Mouse (Mus musculus) heart, embryonic 14.5 days (tissue): ENCODE data around the gene Atp13a1. TPM values are rescaled to one million over a fixed set of nuclear protein-coding genes. Genes with fewer than 3 reads are reported as not detected.

Experiments
- ATAC-seq: fragments of 200-750 bp; cut with Nextera tagmentation; 2 replicates; pipeline ENCODE4 v1.8.0; 2017; ENCODE audit warnings: low read depth, moderate TSS enrichment; ENCODE audit not compliant: insufficient number of reproducible peaks, insufficient read depth, low FRiP score
- H3K27ac ChIP-seq, 2 experiments: fragments of 200-500 bp in 1 of 2; fragments of 300-500 bp in 1 of 2; sonication (generic) in 1 of 2; replicated peaks in 1 of 2; 2 replicates each; pipeline ENCODE4 v1.5.1; 2012 to 2014; ENCODE audit warnings: low read depth in 2 of 2, low read length in 2 of 2, control low read depth in 1 of 2, mild to moderate bottlenecking in 1 of 2, mixed read lengths in 1 of 2; ENCODE audit not compliant: control insufficient read depth in 1 of 2, insufficient read depth in 1 of 2
- H3K27me3 ChIP-seq: fragments of 300-500 bp; sonication (generic); 2 replicates; pipeline ENCODE4 v1.6.1; 2014; ENCODE audit warnings: mild to moderate bottlenecking, low read length, control low read depth; ENCODE audit not compliant: control insufficient read depth, insufficient read depth
- H3K36me3 ChIP-seq: fragments of 300-500 bp; sonication (generic); 2 replicates; pipeline ENCODE4 v1.6.1; 2014; ENCODE audit warnings: mild to moderate bottlenecking, control low read depth, low read length, mixed read lengths; ENCODE audit not compliant: control insufficient read depth, insufficient read depth
- H3K4me1 ChIP-seq, 2 experiments: fragments of 200-500 bp in 1 of 2; fragments of 300-500 bp in 1 of 2; sonication (generic) in 1 of 2; 2 replicates each; pipeline ENCODE4 v1.6.1; 2012 to 2014; ENCODE audit warnings: low read length in 2 of 2, control low read depth in 1 of 2, mixed read lengths in 1 of 2; ENCODE audit not compliant: control insufficient read depth in 2 of 2, insufficient read depth in 2 of 2
- H3K4me2 ChIP-seq: fragments of 300-500 bp; sonication (generic); 2 replicates; pipeline ENCODE4 v1.6.1; 2014; ENCODE audit warnings: mild to moderate bottlenecking, low read length
- H3K4me3 ChIP-seq, 2 experiments: fragments of 200-500 bp in 1 of 2; fragments of 300-500 bp in 1 of 2; sonication (generic) in 1 of 2; 2 replicates each; pipeline ENCODE4 v1.5.1; 2012 to 2014; ENCODE audit warnings: low read length in 2 of 2, mild to moderate bottlenecking in 2 of 2, control low read depth in 1 of 2, low read depth in 1 of 2, moderate library complexity in 1 of 2; ENCODE audit not compliant: control insufficient read depth in 1 of 2, insufficient read depth in 1 of 2
- H3K9ac ChIP-seq: fragments of 300-500 bp; sonication (generic); 2 replicates; pipeline ENCODE4 v1.6.1; 2014; ENCODE audit warnings: mild to moderate bottlenecking, low read length
- H3K9me3 ChIP-seq: fragments of 300-500 bp; sonication (generic); 2 replicates; pipeline ENCODE4 v1.6.1; 2016; ENCODE audit warnings: low read length, control low read depth; ENCODE audit not compliant: control insufficient read depth
- WGBS: fragments of 180-500 bp; shearing (Covaris S2); extraction: QIAGEN DNeasy Blood & Tissue Kit; methylation state at CpG from one replicate; pipeline ENCODE4 v1.1.7; 2014; 5-methylcytosine and 5-hydroxymethylcytosine counted together
- polyA plus RNA-seq: library from polyadenylated mRNA; unstranded; fragments of >200 nt; fragmentation: Nextera tagmentation; extraction: Ambion mirVana; gene quantifications from 2 replicates; pipeline ENCODE4 v1.2.1, GENCODE M21; 2014

Gene Atp13a1
- 25.0 and 27.2 TPM in 2 replicates for polyA plus RNA-seq

GRCm38 (mm10) chr8:69790773-69791367 is at the start of gene Atp13a1, which contains the start of gene Zfp866:
Gene Atp13a1 (plus strand): TSS chr8:69791163.
Gene Zfp866 (minus strand): TSS chr8:69791178.
- Histone ChIP-seq H3K27me3 (no peaks in the 10 kb centered on the region), H3K4me2 (peak within 1 kb of the TSS; percentile 83), H3K9ac (peak within 1 kb of the TSS; percentile 90), H3K27ac (peak within 1 kb of the TSS; percentile 85 to 86), H3K4me1 (peaks cover 4 to 19% of the 10 kb centered on the region in 2 experiments; a peak in 3 of 4 replicates), H3K36me3 (peaks cover 26% of the 10 kb centered on the region), H3K9me3 (no peaks in the 10 kb centered on the region), H3K4me3 (peak within 1 kb of the TSS; percentile 73 to 82)
- under 1% methylated on average over 38 of the region's 38 CpGs for WGBS
- peak; percentile 82 for ATAC-seq

DNA sequence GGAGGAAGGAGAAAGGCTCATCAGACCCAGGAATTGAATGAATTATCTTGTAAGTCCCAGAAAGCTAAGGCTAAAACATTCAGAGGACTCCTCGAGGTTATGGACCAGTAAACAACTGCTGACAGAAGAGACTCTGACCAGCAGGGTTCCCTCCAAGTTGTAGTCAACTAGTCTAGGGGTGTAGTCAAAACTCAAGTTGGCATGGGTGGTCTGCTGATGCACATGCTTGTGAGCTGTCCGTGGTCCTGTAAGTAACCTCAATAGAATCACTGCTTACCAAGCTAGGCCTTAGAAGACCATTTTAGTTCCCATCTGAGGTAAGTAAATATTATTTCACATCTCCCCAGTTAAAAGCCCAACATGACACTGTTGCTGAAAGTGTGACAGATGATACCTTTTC is 49.7 kb upstream of the Atp13a1 start:
- no peak overlapping the region for H3K27ac ChIP-seq
- H3K27me3 ChIP-seq = no peaks in the 10 kb centered on the region
- H3K4me2 ChIP-seq = no peak overlapping the region
- no peak overlapping the region for H3K4me3 ChIP-seq
- H3K4me1 ChIP-seq = no peaks in the 10 kb centered on the region
- no peak overlapping the region for H3K9ac ChIP-seq
- no peak for ATAC-seq
- no peaks in the 10 kb centered on the region for H3K9me3 ChIP-seq
- 79% methylated on average over 2 of the region's 2 CpGs for WGBS
- peaks cover 29% of the 10 kb centered on the region for H3K36me3 ChIP-seq

- 2% methylated on average over 48 of the region's 48 CpGs for WGBS
- peak; percentile 98 for ATAC-seq
Measured at GRCm38 (mm10) chr8:69749544-69750454, 41.2 kb upstream of the Atp13a1 start, which contains the start of gene Zfp963. Gene Zfp963 (minus strand): TSS chr8:69749970.

GRCm38 (mm10) chr8:69752437-69752836 is 38.5 kb upstream of the Atp13a1 start:
- H3K4me3 ChIP-seq = no peak overlapping the region
- no peak for ATAC-seq
- no peak overlapping the region for H3K9ac ChIP-seq
- no peaks in the 10 kb centered on the region for H3K9me3 ChIP-seq
- no peaks in the 10 kb centered on the region for H3K27me3 ChIP-seq
- peaks cover 29% of the 10 kb centered on the region for H3K36me3 ChIP-seq
- 83% methylated on average over 2 of the region's 2 CpGs for WGBS
- H3K4me2 ChIP-seq = no peak overlapping the region
- no peak overlapping the region for H3K27ac ChIP-seq
- H3K4me1 ChIP-seq = peaks cover 5 to 8% of the 10 kb centered on the region in 2 experiments; a peak in 3 of 4 replicates

More at GRCm38 (mm10) chr8:69749544-69750454, 41.2 kb upstream of the Atp13a1 start, which contains the start of gene Zfp963:
- no peaks in the 10 kb centered on the region for H3K9me3 ChIP-seq
- H3K27me3 ChIP-seq = no peaks in the 10 kb centered on the region
- peak within 1 kb of the TSS; percentile 92 for H3K9ac ChIP-seq
- H3K4me3 ChIP-seq = peak within 1 kb of the TSS; percentile 66 to 97
- peak within 1 kb of the TSS; percentile 99 for H3K27ac ChIP-seq
- peak within 1 kb of the TSS; percentile 68 for H3K4me2 ChIP-seq
- peaks cover 5 to 8% of the 10 kb centered on the region in 2 experiments; a peak in 3 of 4 replicates for H3K4me1 ChIP-seq
- peaks cover 16% of the 10 kb centered on the region; the same call in 1 of the 2 replicates for H3K36me3 ChIP-seq

DNA sequence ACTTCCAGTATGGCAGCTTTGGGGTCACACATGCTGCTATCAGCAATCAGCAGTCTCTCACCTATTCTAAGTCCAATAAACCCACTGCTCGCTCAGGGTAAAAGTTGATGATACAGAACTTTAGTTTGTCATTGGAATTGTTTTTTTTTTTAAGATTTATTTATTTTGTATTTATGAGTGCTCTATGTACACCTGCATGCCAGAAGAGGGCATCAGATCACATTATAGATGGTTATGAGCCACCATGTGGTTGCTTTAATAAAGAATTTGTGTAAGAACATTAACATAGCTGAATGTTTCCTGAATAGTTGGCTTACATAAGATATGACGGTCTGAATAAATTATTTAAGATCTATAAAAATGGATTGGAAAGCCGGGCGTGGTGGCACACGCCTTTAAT is 32.6 kb upstream of the Atp13a1 start:
- 95% methylated on average over 5 of the region's 5 CpGs for WGBS
- H3K4me2 ChIP-seq = no peak overlapping the region

DNA sequence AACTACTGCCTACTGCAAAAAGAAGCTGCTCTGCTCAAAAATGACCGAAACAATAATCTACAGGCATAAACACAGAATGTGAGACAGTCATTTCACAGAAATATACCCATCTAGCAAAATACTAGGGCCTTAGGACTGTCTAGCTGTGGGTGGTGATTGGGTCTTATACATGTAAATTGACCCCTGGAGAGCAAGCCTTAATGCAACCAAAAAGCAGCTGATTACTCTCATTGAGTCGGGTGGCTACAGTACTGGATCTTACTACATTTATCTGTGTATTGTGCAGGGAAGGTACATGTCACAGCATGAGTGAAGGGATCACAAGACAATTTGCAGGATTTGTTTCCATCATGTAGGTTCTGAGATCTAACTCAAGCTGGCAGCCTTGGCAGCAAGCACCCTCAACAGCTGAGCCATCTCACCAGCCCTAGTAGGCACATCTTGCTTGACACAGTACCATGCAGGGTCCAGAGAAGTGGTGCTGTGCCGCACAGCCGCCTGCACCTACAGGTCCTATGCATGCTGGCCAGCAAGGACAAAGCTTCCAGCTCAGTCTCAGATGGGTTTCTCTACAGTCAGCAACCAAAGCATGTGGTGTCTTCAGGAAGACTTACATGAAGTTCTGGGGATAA is 29.0 kb upstream of the Atp13a1 start:
- no peak overlapping the region for H3K9ac ChIP-seq
- peaks cover 89% of the 10 kb centered on the region for H3K36me3 ChIP-seq
- no peaks in the 10 kb centered on the region for H3K27me3 ChIP-seq
- no peak overlapping the region for H3K4me2 ChIP-seq
- peaks cover 20% of the 10 kb centered on the region for H3K9me3 ChIP-seq
- ATAC-seq = no peak
- H3K4me3 ChIP-seq = no peak overlapping the region
- no peak overlapping the region for H3K27ac ChIP-seq
- no peaks in the 10 kb centered on the region for H3K4me1 ChIP-seq
- 91% methylated on average over 4 of the region's 4 CpGs for WGBS

More for the DNA sequence above, 32.6 kb upstream of the Atp13a1 start:
- Histone ChIP-seq H3K27me3 (no peaks in the 10 kb centered on the region), H3K27ac (no peak overlapping the region), H3K4me3 (no peak overlapping the region), H3K4me1 (no peaks in the 10 kb centered on the region), H3K9ac (no peak overlapping the region), H3K9me3 (no peaks in the 10 kb centered on the region), H3K36me3 (peaks cover 66% of the 10 kb centered on the region)
- ATAC-seq = no peak

GRCm38 (mm10) chr8:69771221-69771620 is 19.7 kb upstream of the Atp13a1 start:
- Histone ChIP-seq H3K9ac (no peak overlapping the region), H3K27me3 (no peaks in the 10 kb centered on the region), H3K4me2 (no peak overlapping the region), H3K4me1 (peaks cover 0 to 17% of the 10 kb centered on the region in 2 experiments; a peak in 2 of 4 replicates), H3K4me3 (no peak overlapping the region), H3K36me3 (peaks cover 34% of the 10 kb centered on the region), H3K27ac (no peak overlapping the region), H3K9me3 (peaks cover 11% of the 10 kb centered on the region)
- WGBS = 94% methylated on average over 9 of the region's 9 CpGs
- no peak for ATAC-seq
